18 mouse cellular contexts compared by ENCODE assay signal in the genomic region with DNA sequence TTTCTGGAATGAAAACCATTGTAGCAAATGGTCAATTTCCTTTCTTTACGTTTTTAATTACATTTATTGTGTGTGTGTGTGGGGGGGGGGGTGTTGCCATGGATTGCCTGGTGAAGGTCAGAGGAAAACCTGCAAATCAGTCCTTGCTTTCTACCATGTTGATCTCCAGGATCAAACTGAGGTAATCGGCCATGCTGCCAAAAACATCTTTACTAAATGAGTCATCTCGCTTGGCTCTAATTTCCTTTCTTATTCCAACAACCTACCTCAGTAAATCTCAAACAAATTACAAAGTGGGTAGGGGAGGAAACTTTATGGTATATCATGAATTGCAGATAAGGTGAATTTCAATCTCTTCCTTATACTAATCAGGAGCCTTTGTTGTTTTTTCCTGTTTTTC. TPM values are rescaled to one million over a fixed set of nuclear protein-coding genes. Genes with fewer than 3 reads are reported as not detected.
"Had no signal": no experiment of that assay in that cellular context is flagged by ENCODE, and none has a peak within 500 bp of the region (broad histone marks: within the 10 kb centered on the region; RNA-seq: fewer than 3 reads in every experiment).

No protein-coding gene starts in this region.

- H3K4me3 ChIP-seq: neural tube, embryonic 13.5 days; neural tube, embryonic 15.5 days; stomach, embryonic 15.5 days had no signal

- H3K27me3 ChIP-seq: neural tube, embryonic 13.5 days; neural tube, embryonic 15.5 days; stomach, embryonic 15.5 days had no signal

- DNase-seq: retina, postnatal 1 day; right cerebral cortex, adult 18-20 months; right cerebral cortex, postnatal 14 days; right cerebral cortex, postnatal 25 days; right cerebral cortex, postnatal 4 days; spleen, adult 18-20 months; thymus, adult 18-20 months; thymus, adult 2 months; thymus, postnatal 14 days; thymus, postnatal 25 days; thymus, postnatal 36 days; thymus, postnatal 4 days had no signal

- H3K4me2 ChIP-seq: neural tube, embryonic 13.5 days; neural tube, embryonic 15.5 days; stomach, embryonic 15.5 days had no signal

- H3K9me3 ChIP-seq: neural tube, embryonic 13.5 days; neural tube, embryonic 15.5 days; stomach, embryonic 15.5 days had no signal

- H3K9ac ChIP-seq: neural tube, embryonic 13.5 days; neural tube, embryonic 15.5 days; stomach, embryonic 15.5 days had no signal

- H3K36me3 ChIP-seq: neural tube, embryonic 13.5 days; neural tube, embryonic 15.5 days; stomach, embryonic 15.5 days had no signal

- H3K27ac ChIP-seq: neural tube, embryonic 13.5 days; neural tube, embryonic 15.5 days; stomach, embryonic 15.5 days; stomach, postnatal 0 days had no signal

RNA-seq across cellular contexts. Expression of a gene that starts 22.9 kb away (rescaled TPM):
- total RNA-seq: neutrophil, adult 5-6 weeks had no signal
- polyA plus RNA-seq: urinary bladder, adult 2 months had no signal
